Mouse (Mus musculus): Measurements from ENCODE around the gene Fra10ac1.

The Fra10ac1 gene

GRCm38 (mm10) chr19:38232087-38232486 lies 8.1 kb upstream of the Fra10ac1 start:
- no peak for DNase-seq (ENCODE audit: low read depth)

- peak; percentile 39 for DNase-seq (ENCODE audit: low read depth)
Observed at GRCm38 (mm10) chr19:38228699-38229098, 4.7 kb upstream of the Fra10ac1 start.

GRCm38 (mm10) chr19:38224685-38225060 lies 717 bp upstream of the Fra10ac1 start:
- peak; percentile 34 for DNase-seq (ENCODE audit: low read depth)

DNA sequence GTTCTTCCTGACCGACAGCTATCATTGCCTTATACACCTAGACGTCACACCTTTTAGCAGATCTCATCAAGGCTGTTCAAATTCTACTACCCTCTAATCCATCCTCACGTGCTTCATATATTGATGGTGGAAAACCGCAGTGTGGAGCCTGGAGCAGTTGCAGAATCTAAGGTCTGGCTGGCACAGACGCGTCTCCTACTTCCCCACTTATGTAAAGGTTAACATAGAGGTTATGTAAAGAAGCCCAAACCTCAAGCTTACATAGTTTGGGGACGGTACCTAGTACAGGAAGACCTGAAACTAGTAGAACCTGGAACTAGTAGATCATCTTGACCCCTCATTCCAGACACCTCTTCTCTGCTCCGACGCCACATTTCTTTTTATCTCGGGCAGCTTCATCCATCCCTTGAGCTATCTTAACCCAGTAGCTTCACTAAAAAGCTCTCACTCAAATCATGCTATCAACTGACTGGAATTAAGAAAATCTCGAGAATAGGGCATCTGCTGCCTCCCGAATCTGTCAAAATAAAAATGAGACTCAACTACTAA lies 526 bp downstream of the Fra10ac1 start:
- DNase-seq (ENCODE audit: low read depth) = no peak

GRCm38 (mm10) chr19:38217696-38218095 lies 6.3 kb downstream of the Fra10ac1 start:
- no peak for DNase-seq (ENCODE audit: low read depth)

- no peak for DNase-seq (ENCODE audit: low read depth)
Observed at GRCm38 (mm10) chr19:38206669-38207068, 17.3 kb downstream of the Fra10ac1 start.

- DNase-seq (ENCODE audit: low read depth) = peak; percentile 10
Observed at GRCm38 (mm10) chr19:38198731-38199130, 25.2 kb downstream of the Fra10ac1 start.

DNA sequence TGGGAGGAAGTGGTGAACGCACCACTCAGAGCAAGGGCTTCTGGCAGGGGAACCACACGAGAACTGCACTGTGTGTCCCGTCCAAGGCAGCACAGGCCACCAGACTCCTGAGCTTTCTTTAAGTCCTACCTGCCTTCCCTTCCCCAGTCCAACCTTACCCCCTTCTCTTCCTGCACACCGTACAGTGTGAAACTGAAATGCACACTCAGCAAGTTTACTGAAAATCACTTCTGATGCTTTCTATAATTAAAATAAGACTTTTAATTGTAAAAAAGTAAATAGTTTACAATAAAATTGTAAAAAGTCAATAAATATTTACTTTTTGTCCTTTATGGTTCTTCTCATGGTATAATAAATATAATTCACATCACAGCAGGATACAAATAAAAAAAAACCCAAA lies 28.7 kb downstream of the Fra10ac1 start:
- DNase-seq (ENCODE audit: low read depth) = no peak

GRCm38 (mm10) chr19:38191446-38191845 lies 32.5 kb downstream of the Fra10ac1 start:
- DNase-seq (ENCODE audit: low read depth) = no peak

GRCm38 (mm10) chr19:38190606-38191005 lies 33.4 kb downstream of the Fra10ac1 start:
- no peak for DNase-seq (ENCODE audit: low read depth)

DNA sequence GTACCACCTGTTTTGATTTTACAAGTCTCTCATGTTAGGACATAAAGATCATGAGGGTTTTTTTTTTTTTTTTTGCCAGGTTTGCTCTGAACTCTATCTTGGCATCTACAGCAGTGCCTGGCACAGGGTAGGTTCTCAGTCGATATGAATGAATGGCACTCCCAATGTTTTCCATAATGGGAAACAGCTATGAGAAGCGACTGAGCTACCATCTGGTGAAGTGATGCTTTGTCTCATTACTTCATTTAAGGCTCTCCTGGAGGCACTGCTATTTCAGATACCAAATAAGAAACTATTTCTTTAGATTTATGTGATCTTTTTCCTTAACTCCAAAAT lies 36.6 kb downstream of the Fra10ac1 start:
- no peak for DNase-seq (ENCODE audit: low read depth)

DNA sequence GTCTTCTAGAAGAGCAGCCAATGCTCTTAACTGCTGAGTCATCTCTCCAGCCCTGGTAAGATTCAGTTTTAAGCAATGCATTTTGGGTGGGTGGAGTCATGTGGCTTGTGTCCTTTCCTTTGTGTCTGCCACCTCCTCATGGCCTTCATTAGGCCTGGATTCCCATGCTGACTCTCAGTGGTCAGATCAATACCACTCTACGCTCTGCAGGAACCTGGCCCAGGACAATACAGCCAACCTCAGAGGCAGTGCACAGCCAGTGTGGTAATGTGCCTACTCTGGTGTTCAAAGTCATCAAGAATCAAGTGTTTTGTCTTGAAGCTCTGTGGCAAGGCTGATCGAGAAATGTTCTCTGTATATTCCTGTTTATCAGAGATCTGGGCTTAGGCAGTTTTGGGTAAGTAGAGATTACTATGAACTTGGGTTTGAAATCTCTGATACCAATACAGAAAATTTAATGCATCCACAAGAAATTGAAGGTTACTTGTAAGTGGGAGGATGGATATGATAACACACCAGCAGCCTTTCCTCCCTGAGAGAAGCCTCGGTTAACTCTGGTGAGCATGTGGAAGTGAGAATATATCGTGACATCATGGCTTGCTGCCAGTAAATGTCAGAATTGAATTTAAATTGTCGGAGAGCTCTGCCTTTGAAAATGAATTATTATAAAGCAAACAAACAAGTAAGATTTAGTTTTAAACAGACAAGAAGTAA lies 37.2 kb downstream of the Fra10ac1 start:
- DNase-seq (ENCODE audit: low read depth) = no peak

- no peak for DNase-seq (ENCODE audit: low read depth)
Observed at GRCm38 (mm10) chr19:38179675-38180074, 44.3 kb downstream of the Fra10ac1 start.

- no peak for DNase-seq (ENCODE audit: low read depth)
Observed at GRCm38 (mm10) chr19:38164633-38165032, 59.3 kb downstream of the Fra10ac1 start.

- DNase-seq (ENCODE audit: low read depth) = no peak
Observed at GRCm38 (mm10) chr19:38161648-38162354, 62.2 kb downstream of the Fra10ac1 start.

GRCm38 (mm10) chr19:38156243-38156642 lies 67.7 kb downstream of the Fra10ac1 start:
- DNase-seq (ENCODE audit: low read depth) = peak; percentile 5

GRCm38 (mm10) chr19:38143540-38144271 lies 80.2 kb downstream of the Fra10ac1 start:
- no peak for DNase-seq (ENCODE audit: low read depth)

Measured in induced T-regulatory cell, adult 2 months (primary cell).